Mouse (Mus musculus): ENCODE measurements around the gene Pglyrp1. TPM values are rescaled to one million over a fixed set of nuclear protein-coding genes. Genes with fewer than 3 reads are reported as not detected.

Gene Pglyrp1
- polyA plus RNA-seq, 1 experiment from 2014 or later: 26.3 TPM

- Histone ChIP-seq H3K9ac (replicated peaks; ENCODE audit: low read depth, low read length) (0 out of 2 replicates have a peak overlapping the region, but pooled peaks have one; percentile 24), H3K4me3 (replicated peaks; ENCODE audit: low read length) (0 out of 2 replicates have a peak overlapping the region, but pooled peaks have one; percentile 5)
Observed at GRCm38 (mm10) chr7:18922807-18923206, 51.7 kb downstream of the Pglyrp1 start.

GRCm38 (mm10) chr7:18923267-18923666 is 52.1 kb downstream of the Pglyrp1 start:
- Histone ChIP-seq H3K27me3 (replicated peaks; ENCODE audit: control insufficient read depth, insufficient read depth, low read length) (no peaks in the 10 kb centered on the region), H3K9me3 (ENCODE audit: control insufficient read depth, low read length) (no peaks in the 10 kb centered on the region), H3K4me2 (ENCODE audit: low read length) (peak overlapping the region; percentile 47), H3K9ac (replicated peaks; ENCODE audit: low read depth, low read length) (no peak overlapping the region), H3K36me3 (ENCODE audit: control insufficient read depth, insufficient read depth) (no peaks in the 10 kb centered on the region), H3K27ac (ENCODE audit: low read length) (peak overlapping the region; percentile 87), H3K4me1 (replicated peaks; ENCODE audit: control insufficient read depth, insufficient read depth, low read length) (peaks cover 58% of the 10 kb centered on the region), H3K4me3 (replicated peaks; ENCODE audit: low read length) (0 out of 2 replicates have a peak overlapping the region, but pooled peaks have one; percentile 5)
- 59% methylated on average over 11 of the region's 11 CpGs for WGBS
- no peak for ATAC-seq

More at GRCm38 (mm10) chr7:18922807-18923206, 51.7 kb downstream of the Pglyrp1 start:
- WGBS: 15% methylated on average over 5 of the region's 5 CpGs
- Histone ChIP-seq H3K27me3 (replicated peaks; ENCODE audit: control insufficient read depth, insufficient read depth, low read length) (no peaks in the 10 kb centered on the region), H3K36me3 (ENCODE audit: control insufficient read depth, insufficient read depth) (no peaks in the 10 kb centered on the region), H3K9me3 (ENCODE audit: control insufficient read depth, low read length) (no peaks in the 10 kb centered on the region), H3K27ac (ENCODE audit: low read length) (peak overlapping the region; percentile 87), H3K4me1 (replicated peaks; ENCODE audit: control insufficient read depth, insufficient read depth, low read length) (peaks cover 54% of the 10 kb centered on the region), H3K4me2 (ENCODE audit: low read length) (peak overlapping the region; percentile 47)
- peak; percentile 16 for ATAC-seq

DNA sequence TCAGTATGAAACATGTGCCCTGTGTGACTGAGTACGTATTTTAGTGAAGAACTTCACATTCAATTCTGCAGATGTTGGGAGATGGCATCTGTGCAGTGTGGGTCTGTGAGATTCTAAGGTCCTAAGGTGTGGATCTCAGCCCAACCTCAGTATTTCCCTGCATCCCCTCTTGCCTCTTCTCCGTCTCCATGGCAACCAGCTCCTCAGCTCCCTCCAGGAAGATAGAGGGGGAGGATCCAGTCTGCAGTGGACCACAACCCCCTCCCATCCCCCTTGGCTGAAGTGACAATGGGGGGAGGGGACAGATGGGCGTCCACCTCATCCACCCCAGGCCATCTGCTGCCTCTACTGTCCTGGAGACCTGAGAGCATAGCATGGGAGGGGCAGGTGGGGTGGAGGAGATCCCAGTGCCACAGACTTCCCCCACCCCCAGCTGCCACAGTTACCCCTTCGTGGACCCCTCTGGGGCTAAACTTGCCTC is 52.6 kb downstream of the Pglyrp1 start:
- peak overlapping the region; percentile 47 for H3K4me2 ChIP-seq (ENCODE audit: low read length)
- H3K27ac ChIP-seq (ENCODE audit: low read length): peak overlapping the region; percentile 87
- 16% methylated on average over 4 of the region's 4 CpGs for WGBS
- H3K4me3 ChIP-seq (replicated peaks; ENCODE audit: low read length): no peak overlapping the region
- H3K27me3 ChIP-seq (replicated peaks; ENCODE audit: control insufficient read depth, insufficient read depth, low read length): no peaks in the 10 kb centered on the region
- H3K36me3 ChIP-seq (ENCODE audit: control insufficient read depth, insufficient read depth): no peaks in the 10 kb centered on the region
- no peaks in the 10 kb centered on the region for H3K9me3 ChIP-seq (ENCODE audit: control insufficient read depth, low read length)
- no peak overlapping the region for H3K9ac ChIP-seq (replicated peaks; ENCODE audit: low read depth, low read length)
- ATAC-seq: no peak
- H3K4me1 ChIP-seq (replicated peaks; ENCODE audit: control insufficient read depth, insufficient read depth, low read length): peaks cover 61% of the 10 kb centered on the region

GRCm38 (mm10) chr7:18924321-18924720 is 53.2 kb downstream of the Pglyrp1 start:
- Histone ChIP-seq H3K4me3 (replicated peaks; ENCODE audit: low read length) (no peak overlapping the region), H3K9ac (replicated peaks; ENCODE audit: low read depth, low read length) (no peak overlapping the region), H3K4me1 (replicated peaks; ENCODE audit: control insufficient read depth, insufficient read depth, low read length) (peaks cover 62% of the 10 kb centered on the region), H3K4me2 (ENCODE audit: low read length) (peak overlapping the region; percentile 8), H3K27me3 (replicated peaks; ENCODE audit: control insufficient read depth, insufficient read depth, low read length) (no peaks in the 10 kb centered on the region), H3K27ac (ENCODE audit: low read length) (peak overlapping the region; percentile 87), H3K36me3 (ENCODE audit: control insufficient read depth, insufficient read depth) (no peaks in the 10 kb centered on the region), H3K9me3 (ENCODE audit: control insufficient read depth, low read length) (no peaks in the 10 kb centered on the region)
- no peak for ATAC-seq
- 8% methylated on average over 8 of the region's 8 CpGs for WGBS

- Histone ChIP-seq H3K9ac (replicated peaks; ENCODE audit: low read depth, low read length) (peak within 1 kb of the TSS; percentile 100), H3K27me3 (replicated peaks; ENCODE audit: control insufficient read depth, insufficient read depth, low read length) (no peaks in the 10 kb centered on the region), H3K4me1 (replicated peaks; ENCODE audit: control insufficient read depth, insufficient read depth, low read length) (peaks cover 65% of the 10 kb centered on the region), H3K4me2 (ENCODE audit: low read length) (peak within 1 kb of the TSS; percentile 80), H3K9me3 (ENCODE audit: control insufficient read depth, low read length) (no peaks in the 10 kb centered on the region), H3K36me3 (ENCODE audit: control insufficient read depth, insufficient read depth) (no peaks in the 10 kb centered on the region), H3K27ac (ENCODE audit: low read length) (peak within 1 kb of the TSS; percentile 96), H3K4me3 (replicated peaks; ENCODE audit: low read length) (peak within 1 kb of the TSS; percentile 88)
- ATAC-seq: peak; percentile 81
- WGBS: under 1% methylated on average over 30 of the region's 45 CpGs
Observed at GRCm38 (mm10) chr7:18925162-18925938, 54.2 kb downstream of the Pglyrp1 start, which contains the start of gene Nova2. Gene Nova2, plus strand, starts transcription at chr7:18925888.

- H3K36me3 ChIP-seq (ENCODE audit: control insufficient read depth, insufficient read depth): no peaks in the 10 kb centered on the region
- H3K9ac ChIP-seq (replicated peaks; ENCODE audit: low read depth, low read length): peak overlapping the region; percentile 100
- H3K9me3 ChIP-seq (ENCODE audit: control insufficient read depth, low read length): no peaks in the 10 kb centered on the region
- WGBS: 1% methylated on average over 31 of the region's 42 CpGs
- peak; percentile 17 for ATAC-seq
- peak overlapping the region; percentile 96 for H3K27ac ChIP-seq (ENCODE audit: low read length)
- peaks cover 60% of the 10 kb centered on the region for H3K4me1 ChIP-seq (replicated peaks; ENCODE audit: control insufficient read depth, insufficient read depth, low read length)
- H3K4me2 ChIP-seq (ENCODE audit: low read length): peak overlapping the region; percentile 80
- H3K27me3 ChIP-seq (replicated peaks; ENCODE audit: control insufficient read depth, insufficient read depth, low read length): no peaks in the 10 kb centered on the region
- H3K4me3 ChIP-seq (replicated peaks; ENCODE audit: low read length): peak overlapping the region; percentile 88
Observed at GRCm38 (mm10) chr7:18926041-18926790, 55.1 kb downstream of the Pglyrp1 start.

- ATAC-seq: peak; percentile 3; the same call in 1 of the 2 replicates
- H3K4me2 ChIP-seq (ENCODE audit: low read length): peak overlapping the region; percentile 80
- H3K36me3 ChIP-seq (ENCODE audit: control insufficient read depth, insufficient read depth): no peaks in the 10 kb centered on the region
- H3K9ac ChIP-seq (replicated peaks; ENCODE audit: low read depth, low read length): peak overlapping the region; percentile 100
- no peaks in the 10 kb centered on the region for H3K27me3 ChIP-seq (replicated peaks; ENCODE audit: control insufficient read depth, insufficient read depth, low read length)
- H3K4me3 ChIP-seq (replicated peaks; ENCODE audit: low read length): peak overlapping the region; percentile 88
- H3K27ac ChIP-seq (ENCODE audit: low read length): peak overlapping the region; percentile 96
- H3K4me1 ChIP-seq (replicated peaks; ENCODE audit: control insufficient read depth, insufficient read depth, low read length): peaks cover 54% of the 10 kb centered on the region
- H3K9me3 ChIP-seq (ENCODE audit: control insufficient read depth, low read length): no peaks in the 10 kb centered on the region
- WGBS: 40% methylated on average over 6 of the region's 6 CpGs
Observed at GRCm38 (mm10) chr7:18926911-18927310, 55.8 kb downstream of the Pglyrp1 start.

GRCm38 (mm10) chr7:18927759-18928158 is 56.6 kb downstream of the Pglyrp1 start:
- H3K4me3 ChIP-seq (replicated peaks; ENCODE audit: low read length): peak overlapping the region; percentile 88
- 55% methylated on average over 3 of the region's 3 CpGs for WGBS
- ATAC-seq: no peak
- H3K36me3 ChIP-seq (ENCODE audit: control insufficient read depth, insufficient read depth): no peaks in the 10 kb centered on the region
- H3K27ac ChIP-seq (ENCODE audit: low read length): no peak overlapping the region
- H3K9me3 ChIP-seq (ENCODE audit: control insufficient read depth, low read length): no peaks in the 10 kb centered on the region
- 0 out of 2 replicates have a peak overlapping the region, but pooled peaks have one; percentile 100 for H3K9ac ChIP-seq (replicated peaks; ENCODE audit: low read depth, low read length)
- no peaks in the 10 kb centered on the region for H3K27me3 ChIP-seq (replicated peaks; ENCODE audit: control insufficient read depth, insufficient read depth, low read length)
- peaks cover 46% of the 10 kb centered on the region for H3K4me1 ChIP-seq (replicated peaks; ENCODE audit: control insufficient read depth, insufficient read depth, low read length)
- H3K4me2 ChIP-seq (ENCODE audit: low read length): peak overlapping the region; percentile 80

Measured in forebrain, embryonic 16.5 days (tissue).